Mouse (Mus musculus) G1E (cell line): Measurements from ENCODE around the gene Dnajc9. TPM values are rescaled to one million over a fixed set of nuclear protein-coding genes. Genes with fewer than 3 reads are reported as not detected.

ENCODE experiments used
- ATAC-seq: 2 replicates; pipeline ENCODE4 v1.8.0; 2016; ENCODE audit warnings: mild to moderate bottlenecking; ENCODE audit not compliant: insufficient number of reproducible peaks, poor library complexity, low FRiP score, severe bottlenecking; ENCODE audit errors: extremely low read depth
- DNase-seq: peaks from one replicate; pipeline ENCODE4 v3.0.0; 2012; ENCODE audit warnings: low spot score
- H3K27me3 ChIP-seq: 2 replicates; pipeline ENCODE4 v1.6.1; 2012; ENCODE audit warnings: mild to moderate bottlenecking, low read length, inconsistent platforms; ENCODE audit not compliant: insufficient read depth
- H3K36me3 ChIP-seq: replicated peaks from 2 replicates; pipeline ENCODE3; 2012; ENCODE audit warnings: mild to moderate bottlenecking, inconsistent platforms
- H3K4me1 ChIP-seq: 2 replicates; pipeline ENCODE4 v1.6.1; 2012; ENCODE audit warnings: low read depth, low read length, inconsistent platforms, mixed read lengths; ENCODE audit not compliant: insufficient read depth
- H3K4me3 ChIP-seq: 2 replicates; pipeline ENCODE4 v1.5.1; 2012; ENCODE audit warnings: low read depth, mild to moderate bottlenecking, inconsistent platforms, low read length, moderate library complexity, mixed read lengths
- H3K9me3 ChIP-seq: replicated peaks from 2 replicates; pipeline ENCODE4 v1.6.1; 2012; ENCODE audit warnings: inconsistent platforms
- CTCF ChIP-seq: IDR thresholded peaks from 2 replicates; pipeline ENCODE4 v1.5.1; 2012; ENCODE audit warnings: low read depth, low read length, inconsistent platforms, mixed read lengths
- GATA1 ChIP-seq: IDR thresholded peaks from 2 replicates; pipeline ENCODE4 v1.6.1; 2012; ENCODE audit warnings: borderline replicate concordance, low read length, inconsistent platforms, mixed read lengths
- GATA2 ChIP-seq: IDR thresholded peaks from 2 replicates; pipeline ENCODE4 v1.6.1; 2012; ENCODE audit warnings: low read depth, low read length, inconsistent platforms, borderline replicate concordance
- POLR2AphosphoS5 ChIP-seq: IDR thresholded peaks from 2 replicates; pipeline ENCODE4 v1.6.1; 2012; ENCODE audit warnings: low read depth, low read length, inconsistent platforms; ENCODE audit not compliant: insufficient replicate concordance
- TAL1 ChIP-seq: conservative IDR thresholded peaks from 2 replicates; pipeline ENCODE4 v1.6.1; 2012; ENCODE audit warnings: low read depth, low read length, inconsistent platforms, mixed read lengths
- polyA plus RNA-seq: library from polyadenylated mRNA; stranded (reverse); fragments of >175 nt; gene quantifications from 2 replicates; pipeline ENCODE4 v1.2.3, GENCODE M21; 2012
- total RNA-seq, 2 experiments: library from RNA; stranded (forward) in 1 of 2; stranded (reverse) in 1 of 2; fragments of 200-1000 nt in 1 of 2; fragments of >200 nt in 1 of 2; fragmentation: Nextera tagmentation in 1 of 2; gene quantifications; 2 replicates each; pipeline ENCODE4 v1.2.3; 2014 to 2017

Dnajc9 gene
- total and polyA plus RNA-seq, 3 experiments = 83.3 to 259 (median 129) TPM

DNA sequence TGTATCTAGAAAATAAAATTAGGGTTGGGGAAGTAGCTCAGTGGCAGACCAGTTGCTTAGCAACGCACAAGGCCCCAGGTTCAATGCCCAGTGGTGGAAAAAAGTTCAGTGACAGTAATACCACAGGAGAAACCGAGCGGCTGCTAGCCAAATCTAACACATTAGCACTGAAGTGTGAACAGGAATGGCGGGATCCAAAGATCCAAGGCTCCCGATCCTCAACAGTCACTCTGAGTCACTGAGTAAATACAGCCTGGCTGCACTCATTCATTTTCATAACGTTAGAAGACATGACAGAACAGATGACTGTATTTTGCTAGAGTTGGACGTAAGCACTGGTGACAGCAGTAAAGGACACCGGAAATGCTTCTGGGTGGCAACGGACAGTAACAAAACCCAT is 42.8 kb downstream of the Dnajc9 start:
- H3K9me3 ChIP-seq = no peaks in the 10 kb centered on the region

DNA sequence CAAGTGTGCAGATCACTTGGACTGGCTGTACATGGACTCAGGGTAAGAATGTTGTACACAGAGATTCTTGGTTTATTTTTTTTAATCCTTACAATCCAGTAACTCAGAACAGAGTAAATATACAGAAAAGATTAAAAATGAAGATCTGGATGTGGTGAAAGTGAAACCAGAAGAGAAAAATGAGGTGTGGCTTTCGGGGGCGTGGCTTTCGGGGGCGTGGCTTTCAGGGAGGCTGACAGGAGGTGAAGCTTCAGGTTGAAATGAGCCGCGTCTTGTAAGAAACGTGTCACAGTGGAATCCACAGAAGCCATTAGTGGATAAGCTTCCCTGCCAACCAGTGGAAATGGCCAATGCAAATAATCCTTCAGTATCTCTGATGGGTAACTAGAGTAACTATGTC is 47.8 kb downstream of the Dnajc9 start:
- Histone ChIP-seq H3K4me3 (peak overlapping the region; percentile 53; the same call in 1 of the 2 replicates), H3K4me1 (peaks cover 20% of the 10 kb centered on the region), H3K9me3 (no peaks in the 10 kb centered on the region), H3K27me3 (no peaks in the 10 kb centered on the region), H3K36me3 (peaks cover 86% of the 10 kb centered on the region)
- ATAC-seq (no peak), DNase-seq (no peak)
- TF ChIP-seq TAL1 = no peak
- no peak for TF ChIP-seq CTCF
- no peak for TF ChIP-seq GATA2
- no peak for TF ChIP-seq POLR2AphosphoS5
- no peak for TF ChIP-seq GATA1

More for the DNA sequence above, 42.8 kb downstream of the Dnajc9 start:
- ATAC-seq (no peak), DNase-seq (no peak)
- peaks cover 29% of the 10 kb centered on the region for H3K4me1 ChIP-seq
- H3K36me3 ChIP-seq = peaks cover 54% of the 10 kb centered on the region
- no peak overlapping the region; the same call in 1 of the 2 replicates for H3K4me3 ChIP-seq
- H3K27me3 ChIP-seq = no peaks in the 10 kb centered on the region
- no peak for TF ChIP-seq TAL1
- no peak for TF ChIP-seq CTCF
- TF ChIP-seq GATA2 = no peak

DNA sequence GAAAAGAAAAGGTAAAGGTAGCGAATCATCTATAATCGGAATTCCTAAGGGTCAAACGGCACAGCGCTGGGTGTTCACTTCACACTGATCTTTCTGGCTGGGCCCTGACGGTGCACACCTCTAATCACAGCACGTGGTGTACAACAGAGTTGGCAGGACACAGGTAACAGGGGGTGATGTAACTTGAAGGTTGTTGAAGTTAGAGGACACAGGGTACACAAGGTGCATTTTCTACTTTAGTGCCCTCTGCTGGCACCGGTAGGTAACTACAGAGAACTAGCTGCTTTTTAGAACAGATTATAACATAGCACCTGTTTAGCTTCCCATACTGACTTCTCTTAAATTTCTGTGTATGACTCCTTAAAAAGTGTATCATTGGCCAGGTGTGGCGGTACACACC is 48.6 kb downstream of the Dnajc9 start:
- peaks cover 13% of the 10 kb centered on the region for H3K4me1 ChIP-seq
- DNase-seq (peak; percentile 21), ATAC-seq (no peak)
- peaks cover 86% of the 10 kb centered on the region for H3K36me3 ChIP-seq
- H3K9me3 ChIP-seq = no peaks in the 10 kb centered on the region
- no peaks in the 10 kb centered on the region for H3K27me3 ChIP-seq
- no peak overlapping the region for H3K4me3 ChIP-seq
- TF ChIP-seq TAL1 = no peak
- TF ChIP-seq GATA2 = no peak
- TF ChIP-seq CTCF = peak; percentile 63
- no peak for TF ChIP-seq GATA1
- TF ChIP-seq POLR2AphosphoS5 = no peak

DNA sequence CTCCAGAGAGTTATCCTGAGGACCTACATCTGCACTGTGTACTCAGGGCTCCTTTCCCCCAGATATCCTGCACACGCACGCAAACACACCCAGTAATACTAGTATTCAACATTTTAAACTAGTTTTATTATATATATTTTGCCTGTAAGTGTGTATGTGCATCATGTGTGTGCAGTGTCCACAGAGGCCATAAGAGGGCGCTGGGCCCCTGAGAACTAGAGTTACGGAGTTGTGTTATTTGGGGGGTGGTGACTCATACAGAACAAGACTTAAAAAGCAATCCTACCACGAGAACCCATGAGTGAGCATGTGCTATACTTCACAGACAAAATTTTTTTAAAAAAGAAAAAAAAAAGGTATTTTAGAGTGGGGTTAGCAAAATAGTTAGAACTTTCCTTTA is 49.3 kb downstream of the Dnajc9 start:
- no peak overlapping the region for H3K4me3 ChIP-seq
- H3K36me3 ChIP-seq = peaks cover 84% of the 10 kb centered on the region
- no peaks in the 10 kb centered on the region for H3K9me3 ChIP-seq
- no peak for TF ChIP-seq CTCF
- no peak for TF ChIP-seq POLR2AphosphoS5
- TF ChIP-seq TAL1 = no peak
- TF ChIP-seq GATA2 = no peak
- no peak for TF ChIP-seq GATA1
- no peaks in the 10 kb centered on the region for H3K27me3 ChIP-seq
- DNase-seq (no peak), ATAC-seq (no peak)
- H3K4me1 ChIP-seq = peaks cover 13% of the 10 kb centered on the region

Other genes starting within 250 kb of the Dnajc9 start
- 4.3 and 5.0 TPM in 2 replicates for gene Kcnk5, start 207.1 kb downstream of the Dnajc9 start, total RNA-seq (2014; fragmentation: Nextera tagmentation)
- gene Kcnk5, start 207.1 kb downstream of the Dnajc9 start, total RNA-seq (2017) = 7.5 and 7.9 TPM in 2 replicates
- gene Kcnk5, start 207.1 kb downstream of the Dnajc9 start, polyA plus RNA-seq = 12.1 and 12.5 TPM in 2 replicates
- not detected in 2 replicates for gene Kcnk16, start 119.7 kb downstream of the Dnajc9 start, total RNA-seq (2014; fragmentation: Nextera tagmentation)
- gene Kcnk16, start 119.7 kb downstream of the Dnajc9 start, total RNA-seq (2017) = 0.12 and 0.16 TPM in 2 replicates
- not detected in 2 replicates for gene Kcnk16, start 119.7 kb downstream of the Dnajc9 start, polyA plus RNA-seq
- 18.5 and 26.8 TPM in 2 replicates for gene Nudt13, start 94.2 kb downstream of the Dnajc9 start, total RNA-seq (2014; fragmentation: Nextera tagmentation)
- gene Nudt13, start 94.2 kb downstream of the Dnajc9 start, total RNA-seq (2017) = 7.4 TPM in 2 replicates
- gene Nudt13, start 94.2 kb downstream of the Dnajc9 start, polyA plus RNA-seq = 1.4 and 1.6 TPM in 2 replicates
- 66.1 and 79.6 TPM in 2 replicates for gene Ecd, start 40.8 kb downstream of the Dnajc9 start, total RNA-seq (2014; fragmentation: Nextera tagmentation)
- 62.5 and 63.9 TPM in 2 replicates for gene Ecd, start 40.8 kb downstream of the Dnajc9 start, total RNA-seq (2017)
- gene Ecd, start 40.8 kb downstream of the Dnajc9 start, polyA plus RNA-seq = 56.6 and 58.0 TPM in 2 replicates
- 38.5 and 42.3 TPM in 2 replicates for gene Fam149b, start 40.7 kb downstream of the Dnajc9 start, total RNA-seq (2014; fragmentation: Nextera tagmentation)
- gene Fam149b, start 40.7 kb downstream of the Dnajc9 start, total RNA-seq (2017) = 27.4 and 29.9 TPM in 2 replicates
- 12.2 and 15.6 TPM in 2 replicates for gene Fam149b, start 40.7 kb downstream of the Dnajc9 start, polyA plus RNA-seq
- 23.9 and 25.8 TPM in 2 replicates for gene Mrps16, start 4.7 kb upstream of the Dnajc9 start, total RNA-seq (2014; fragmentation: Nextera tagmentation)
- 73.6 and 106 TPM in 2 replicates for gene Mrps16, start 4.7 kb upstream of the Dnajc9 start, total RNA-seq (2017)
- gene Mrps16, start 4.7 kb upstream of the Dnajc9 start, polyA plus RNA-seq = 28.6 and 35.8 TPM in 2 replicates
- not detected in 2 replicates for gene Cfap70, start 63.3 kb upstream of the Dnajc9 start, total RNA-seq (2014; fragmentation: Nextera tagmentation)
- gene Cfap70, start 63.3 kb upstream of the Dnajc9 start, total RNA-seq (2017) = 0.23 TPM in 1 of 2 replicates, not detected in the other
- not detected in 2 replicates for gene Cfap70, start 63.3 kb upstream of the Dnajc9 start, polyA plus RNA-seq
- 87.7 and 107 TPM in 2 replicates for gene Anxa7, start 91.2 kb upstream of the Dnajc9 start, total RNA-seq (2014; fragmentation: Nextera tagmentation)
- 84.4 and 85.4 TPM in 2 replicates for gene Anxa7, start 91.2 kb upstream of the Dnajc9 start, total RNA-seq (2017)
- 33.6 and 40.4 TPM in 2 replicates for gene Anxa7, start 91.2 kb upstream of the Dnajc9 start, polyA plus RNA-seq
- 2.5 and 3.0 TPM in 2 replicates for gene Mss51, start 108.0 kb upstream of the Dnajc9 start, total RNA-seq (2014; fragmentation: Nextera tagmentation)
- gene Mss51, start 108.0 kb upstream of the Dnajc9 start, total RNA-seq (2017) = 1.0 and 1.2 TPM in 2 replicates
- gene Mss51, start 108.0 kb upstream of the Dnajc9 start, polyA plus RNA-seq = 0.12 TPM in 2 replicates
- gene Ppp3cb, start 157.7 kb upstream of the Dnajc9 start, total RNA-seq (2014; fragmentation: Nextera tagmentation) = 245 and 249 TPM in 2 replicates
- 64.2 and 68.9 TPM in 2 replicates for gene Ppp3cb, start 157.7 kb upstream of the Dnajc9 start, total RNA-seq (2017)
- 4.0 and 4.4 TPM in 2 replicates for gene Ppp3cb, start 157.7 kb upstream of the Dnajc9 start, polyA plus RNA-seq